ENCODE assay signal across 8 mouse cellular contexts in the genomic region with DNA sequence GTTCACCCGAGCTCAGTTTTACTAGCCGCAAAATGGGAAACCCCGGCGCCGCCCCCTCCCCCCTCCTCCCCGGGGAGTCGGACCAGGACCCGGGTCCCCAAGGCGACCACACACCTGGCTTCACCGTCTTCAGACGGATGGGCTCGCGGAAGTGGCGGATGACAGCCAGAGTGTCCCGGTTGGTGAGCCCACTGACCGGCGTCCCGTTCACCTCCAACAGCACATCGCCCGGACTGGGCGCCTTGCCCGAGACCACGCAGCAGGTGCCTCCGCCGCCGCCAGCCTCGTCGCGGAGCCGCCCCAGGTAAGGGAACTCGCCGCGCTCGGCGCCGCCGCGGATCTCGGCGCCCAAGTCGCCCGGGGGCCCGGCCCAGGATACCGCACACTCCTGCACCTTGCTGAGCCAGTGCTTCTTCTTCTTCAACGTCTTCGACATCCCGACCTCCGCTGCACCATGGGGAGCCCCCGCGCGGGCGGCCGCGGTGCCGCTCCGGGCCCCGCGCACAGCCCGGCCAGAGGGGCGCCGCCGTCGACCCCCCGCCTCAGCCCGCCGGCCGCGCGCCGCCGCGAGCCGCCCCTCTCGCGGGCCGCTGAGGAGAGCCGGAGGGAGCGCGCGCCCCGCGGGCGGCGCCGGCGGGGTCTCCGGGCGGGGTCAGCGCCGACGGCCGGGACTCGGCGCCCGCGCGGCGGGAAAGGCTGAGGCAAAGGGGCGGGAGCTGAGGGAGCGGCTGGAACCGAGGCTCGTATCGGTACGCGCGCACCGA. TPM values are rescaled to one million over a fixed set of nuclear protein-coding genes. Genes with fewer than 3 reads are reported as not detected.
DNase-seq lines count a peak whose midpoint lies in the region; ATAC-seq and TF ChIP-seq lines count a peak whose summit lies in the region.

No protein-coding gene starts in this region.

- H3K36me3 ChIP-seq in intestine, postnatal 0 days (ENCODE audit: control insufficient read depth, insufficient read depth) = no peaks in the 10 kb centered on the region
- no peaks in the 10 kb centered on the region for H3K36me3 ChIP-seq in limb, embryonic 10.5 days
- no peaks in the 10 kb centered on the region for H3K36me3 ChIP-seq in midbrain, embryonic 11.5 days (ENCODE audit: control insufficient read depth, insufficient read depth, low read length)

- peak; percentile 13 for ATAC-seq in activated CD4-positive, CD25-positive, alpha-beta regulatory T cell, adult 4 months
- ATAC-seq in intestine, postnatal 0 days = peak; percentile 2; the same call in 1 of the 2 replicates
- ATAC-seq in midbrain, embryonic 11.5 days (ENCODE audit: low FRiP score) = peak; percentile 68
- ATAC-seq in granulocyte monocyte progenitor cell, adult 5-6 weeks (replicated peaks; ENCODE audit: poor library complexity, severe bottlenecking) = no peak

- peaks cover 3% of the 10 kb centered on the region; the same call in 1 of the 2 replicates for H3K4me1 ChIP-seq in cortical plate, adult 2 months (ENCODE audit: control insufficient read depth, insufficient read depth, low read length)
- H3K4me1 ChIP-seq in intestine, postnatal 0 days (replicated peaks; ENCODE audit: control insufficient read depth, insufficient read depth, low read length) = peaks cover 4% of the 10 kb centered on the region; the same call in 1 of the 2 replicates
- peaks cover 26% of the 10 kb centered on the region for H3K4me1 ChIP-seq in limb, embryonic 10.5 days
- peaks cover 11% of the 10 kb centered on the region; the same call in 1 of the 2 replicates for H3K4me1 ChIP-seq in midbrain, embryonic 11.5 days (ENCODE audit: control insufficient read depth, insufficient read depth, low read length)

- no peaks in the 10 kb centered on the region for H3K9me3 ChIP-seq in intestine, postnatal 0 days (ENCODE audit: control insufficient read depth)
- no peaks in the 10 kb centered on the region for H3K9me3 ChIP-seq in limb, embryonic 10.5 days (replicated peaks)
- H3K9me3 ChIP-seq in midbrain, embryonic 11.5 days (ENCODE audit: control insufficient read depth, low read length) = no peaks in the 10 kb centered on the region

- no peak for TF ChIP-seq CTCF in cortical plate, adult 2 months (IDR thresholded peaks at IDR 0.05; ENCODE audit: extremely low read depth, insufficient read depth, low read length)
- 0 out of 2 replicates have a peak, but pooled peaks have one; percentile 11 for TF ChIP-seq CTCF in intestine, postnatal 0 days (IDR thresholded peaks at IDR 0.05; ENCODE audit: low read depth)

- WGBS in intestine, postnatal 0 days = under 1% methylated on average over 103 of the region's 107 CpGs
- under 1% methylated on average over 107 of the region's 107 CpGs for WGBS in limb, embryonic 10.5 days
- WGBS in midbrain, embryonic 11.5 days = under 1% methylated on average over 92 of the region's 107 CpGs

- H3K4me2 ChIP-seq in intestine, postnatal 0 days (replicated peaks; ENCODE audit: low read depth) = peak overlapping the region; percentile 79
- H3K4me2 ChIP-seq in midbrain, embryonic 11.5 days = peak overlapping the region; percentile 82

- H3K27me3 ChIP-seq in intestine, postnatal 0 days (replicated peaks; ENCODE audit: control insufficient read depth, insufficient read depth, low read length) = no peaks in the 10 kb centered on the region
- no peaks in the 10 kb centered on the region for H3K27me3 ChIP-seq in limb, embryonic 10.5 days (ENCODE audit: low read depth, poor library complexity, severe bottlenecking)
- H3K27me3 ChIP-seq in midbrain, embryonic 11.5 days (ENCODE audit: control insufficient read depth, insufficient read depth, low read length) = no peaks in the 10 kb centered on the region

- TF ChIP-seq POLR2A in cortical plate, adult 2 months (IDR thresholded peaks at IDR 0.05; ENCODE audit: extremely low read depth, insufficient read depth, low read length) = no peak

- H3K9ac ChIP-seq in intestine, postnatal 0 days (ENCODE audit: low read depth, low read length) = peak overlapping the region; percentile 99
- peak overlapping the region; percentile 81 for H3K9ac ChIP-seq in midbrain, embryonic 11.5 days (ENCODE audit: low read length)

- DNase-seq in heart, adult 11 months = peak; percentile 96
- peak; percentile 63 for DNase-seq in limb, embryonic 10.5 days (ENCODE audit: low spot score)
- peak; percentile 93 for DNase-seq in midbrain, embryonic 11.5 days (ENCODE audit: low spot score, missing footprints)
- peak; percentile 43 to 55 for DNase-seq in spleen, postnatal 10 days (ENCODE audit: low spot score in 2 of 2)

- peak overlapping the region; percentile 89 for H3K4me3 ChIP-seq in cortical plate, adult 2 months (ENCODE audit: insufficient read depth, low read length)
- H3K4me3 ChIP-seq in intestine, postnatal 0 days (ENCODE audit: low read depth, low read length) = peak overlapping the region; percentile 89
- H3K4me3 ChIP-seq in limb, embryonic 10.5 days = peak overlapping the region; percentile 86
- peak overlapping the region; percentile 81 for H3K4me3 ChIP-seq in midbrain, embryonic 11.5 days (ENCODE audit: low read depth, low read length)

- H3K27ac ChIP-seq in cortical plate, adult 2 months (ENCODE audit: insufficient read depth, low read length) = peak overlapping the region; percentile 10
- H3K27ac ChIP-seq in intestine, postnatal 0 days (ENCODE audit: low read depth, low read length) = peak overlapping the region; percentile 97
- H3K27ac ChIP-seq in limb, embryonic 10.5 days = peak overlapping the region; percentile 92
- H3K27ac ChIP-seq in midbrain, embryonic 11.5 days (ENCODE audit: low read depth, low read length) = peak overlapping the region; percentile 90

RNA-seq across cellular contexts. Expression of gene Magi3, which starts 0.5 kb away (rescaled TPM):
- polyA plus RNA-seq in activated CD4-positive, CD25-positive, alpha-beta regulatory T cell, adult 4 months (2017; shearing (Covaris generic)) = 1 to 10 TPM; 2.1 to 3.0 TPM
- 20.6 and 21.2 TPM in 2 replicates for polyA plus RNA-seq in cortical plate, adult 2 months (2012; rRNA removed)
- polyA plus RNA-seq in intestine, postnatal 0 days (2015; fragmentation: Nextera tagmentation; extraction: Ambion mirVana) = 4.6 and 4.9 TPM in 2 replicates
- polyA plus RNA-seq in limb, embryonic 10.5 days (2016; fragmentation: Nextera tagmentation; extraction: Ambion mirVana) = 3.3 and 4.4 TPM in 2 replicates
- polyA plus RNA-seq in midbrain, embryonic 11.5 days (2014; fragmentation: Nextera tagmentation; extraction: Ambion mirVana) = 4.2 and 5.0 TPM in 2 replicates
- 3.4 and 5.7 TPM in 2 replicates for total RNA-seq in granulocyte monocyte progenitor cell, adult 5-6 weeks (2014; fragmentation: Nextera tagmentation)
- 8.6 and 9.1 TPM in 2 replicates for total RNA-seq in granulocyte monocyte progenitor cell, adult 5-6 weeks (2017)

Comparison
In these comparisons a context has a peak if more than half of its experiments do, and no peak if none do; other contexts are left out.
1. H3K27ac ChIP-seq: peak in every context shown above with its lines; median percentile 97 in intestine, postnatal 0 days; 92 in limb, embryonic 10.5 days; 90 in midbrain, embryonic 11.5 days; 10 in cortical plate, adult 2 months.